Mouse (Mus musculus): ENCODE results near the gene Cic.

GRCm38 (mm10) chr7:25289925-25290324, 22.4 kb downstream of the Cic start:
- TF ChIP-seq TAL1 (IDR thresholded peaks at IDR 0.05; ENCODE audit: low read length) (no peak), GATA1 (IDR thresholded peaks at IDR 0.05; ENCODE audit: low read length) (no peak)

Measured in erythroblast, embryonic 14.5 days (primary cell).